9 mouse cellular contexts compared by ENCODE assay signal in genomic region chr5:33009818-33010812, GRCm38 (mm10). TPM values are rescaled to one million over a fixed set of nuclear protein-coding genes. Genes with fewer than 3 reads are reported as not detected.
DNase-seq lines count a peak whose midpoint lies in the region; ATAC-seq and TF ChIP-seq lines count a peak whose summit lies in the region.
"Had no signal": no experiment of that assay in that cellular context is flagged by ENCODE, and none has a peak within 500 bp of the region (broad histone marks: within the 10 kb centered on the region; RNA-seq: fewer than 3 reads in every experiment).

No protein-coding gene starts in this region.

- no peak for TF ChIP-seq EP300 in stomach, postnatal 0 days (optimal IDR thresholded peaks at IDR 0.05)

- no peak for ATAC-seq in forebrain, embryonic 12.5 days (ENCODE audit: low FRiP score)
- no peak for ATAC-seq in forebrain, embryonic 15.5 days (replicated peaks)
- ATAC-seq in stomach, embryonic 15.5 days (ENCODE audit: insufficient read depth, low FRiP score, low read depth), result no peak
- no peak for ATAC-seq in stomach, postnatal 0 days (ENCODE audit: low FRiP score, low TSS enrichment)
- 0 out of 2 replicates have a peak, but pooled peaks have one; percentile 17 for ATAC-seq in liver, embryonic 15.5 days (ENCODE audit: insufficient read depth)

- H3K27me3 ChIP-seq in forebrain, embryonic 12.5 days, result 0 out of 2 replicates have a peak, but pooled peaks cover 9% of the 10 kb centered on the region
- no peaks in the 10 kb centered on the region for H3K27me3 ChIP-seq in forebrain, embryonic 15.5 days
- no peaks in the 10 kb centered on the region for H3K27me3 ChIP-seq in stomach, embryonic 15.5 days (replicated peaks)
- H3K27me3 ChIP-seq in stomach, postnatal 0 days (ENCODE audit: control insufficient read depth, insufficient read depth, low read length), result no peaks in the 10 kb centered on the region
- peaks cover 15% of the 10 kb centered on the region; the same call in 1 of the 2 replicates for H3K27me3 ChIP-seq in liver, embryonic 15.5 days
- H3K27me3 ChIP-seq: heart, embryonic 15.5 days had no signal

- no peaks in the 10 kb centered on the region for H3K9me3 ChIP-seq in forebrain, embryonic 12.5 days
- no peaks in the 10 kb centered on the region for H3K9me3 ChIP-seq in forebrain, embryonic 15.5 days
- H3K9me3 ChIP-seq in stomach, embryonic 15.5 days, result no peaks in the 10 kb centered on the region
- H3K9me3 ChIP-seq in stomach, postnatal 0 days (ENCODE audit: control insufficient read depth, low read length), result no peaks in the 10 kb centered on the region
- H3K9me3 ChIP-seq in liver, embryonic 15.5 days (replicated peaks), result no peaks in the 10 kb centered on the region
- H3K9me3 ChIP-seq: heart, embryonic 15.5 days had no signal

- no peaks in the 10 kb centered on the region for H3K36me3 ChIP-seq in forebrain, embryonic 12.5 days (replicated peaks)
- no peaks in the 10 kb centered on the region for H3K36me3 ChIP-seq in forebrain, embryonic 15.5 days
- no peaks in the 10 kb centered on the region for H3K36me3 ChIP-seq in stomach, embryonic 15.5 days
- no peaks in the 10 kb centered on the region for H3K36me3 ChIP-seq in stomach, postnatal 0 days (ENCODE audit: control insufficient read depth, insufficient read depth, low read length)
- H3K36me3 ChIP-seq in liver, embryonic 15.5 days (replicated peaks), result no peaks in the 10 kb centered on the region
- H3K36me3 ChIP-seq: heart, embryonic 15.5 days had no signal

- H3K9ac ChIP-seq in forebrain, embryonic 12.5 days, result no peak overlapping the region
- H3K9ac ChIP-seq in forebrain, embryonic 15.5 days (replicated peaks), result no peak overlapping the region
- H3K9ac ChIP-seq in stomach, embryonic 15.5 days, result no peak overlapping the region
- no peak overlapping the region for H3K9ac ChIP-seq in stomach, postnatal 0 days (ENCODE audit: low read length)
- no peak overlapping the region for H3K9ac ChIP-seq in liver, embryonic 15.5 days
- H3K9ac ChIP-seq: heart, embryonic 15.5 days had no signal

- no peak overlapping the region for H3K4me3 ChIP-seq in forebrain, embryonic 12.5 days (replicated peaks)
- H3K4me3 ChIP-seq in forebrain, embryonic 15.5 days, result no peak overlapping the region
- no peak overlapping the region for H3K4me3 ChIP-seq in stomach, embryonic 15.5 days (replicated peaks)
- H3K4me3 ChIP-seq in stomach, postnatal 0 days (ENCODE audit: low read depth, low read length), result no peak overlapping the region
- no peak overlapping the region for H3K4me3 ChIP-seq in liver, embryonic 15.5 days (replicated peaks)
- H3K4me3 ChIP-seq: heart, embryonic 15.5 days had no signal

- no peak for TF ChIP-seq CTCF in stomach, postnatal 0 days (IDR thresholded peaks at IDR 0.05; ENCODE audit: low read depth)

- no peak for DNase-seq in stomach, postnatal 0 days (ENCODE audit: low spot score)
- DNase-seq in frontal cortex, adult 2 months (ENCODE audit: extremely low spot score in 1 of 2, low spot score in 1 of 2), result no peak
- DNase-seq in embryo, embryonic 11 days, result no peak
- no peak for DNase-seq in urinary bladder, adult 2 months (ENCODE audit: low spot score)

- H3K4me1 ChIP-seq in forebrain, embryonic 12.5 days, result peaks cover 41% of the 10 kb centered on the region
- peaks cover 31% of the 10 kb centered on the region for H3K4me1 ChIP-seq in forebrain, embryonic 15.5 days
- H3K4me1 ChIP-seq in stomach, embryonic 15.5 days, result peaks cover 9% of the 10 kb centered on the region; the same call in 1 of the 2 replicates
- no peaks in the 10 kb centered on the region for H3K4me1 ChIP-seq in stomach, postnatal 0 days (replicated peaks; ENCODE audit: control insufficient read depth, insufficient read depth)
- peaks cover 4% of the 10 kb centered on the region for H3K4me1 ChIP-seq in liver, embryonic 15.5 days (replicated peaks)

- H3K27ac ChIP-seq in forebrain, embryonic 12.5 days, result peak overlapping the region; percentile 63; the same call in 1 of the 2 replicates
- H3K27ac ChIP-seq in forebrain, embryonic 15.5 days (replicated peaks), result no peak overlapping the region; the same call in 1 of the 2 replicates
- peak overlapping the region; percentile 6; the same call in 1 of the 2 replicates for H3K27ac ChIP-seq in stomach, embryonic 15.5 days
- no peak overlapping the region for H3K27ac ChIP-seq in stomach, postnatal 0 days (replicated peaks)
- H3K27ac ChIP-seq in liver, embryonic 15.5 days (replicated peaks), result 0 out of 2 replicates have a peak overlapping the region, but pooled peaks have one; percentile 1
- H3K27ac ChIP-seq: heart, embryonic 15.5 days had no signal

- 75% methylated on average over 14 of the region's 14 CpGs for WGBS in forebrain, embryonic 12.5 days
- WGBS in forebrain, embryonic 15.5 days, result 79% methylated on average over 14 of the region's 14 CpGs
- WGBS in stomach, embryonic 15.5 days, result 71% methylated on average over 14 of the region's 14 CpGs
- WGBS in stomach, postnatal 0 days, result 67% methylated on average over 14 of the region's 14 CpGs
- 46% methylated on average over 14 of the region's 14 CpGs for WGBS in liver, embryonic 15.5 days (ENCODE audit: insufficient replicate concordance)

- no peak overlapping the region for H3K4me2 ChIP-seq in forebrain, embryonic 12.5 days
- no peak overlapping the region for H3K4me2 ChIP-seq in forebrain, embryonic 15.5 days (replicated peaks)
- no peak overlapping the region for H3K4me2 ChIP-seq in stomach, embryonic 15.5 days
- H3K4me2 ChIP-seq in stomach, postnatal 0 days (replicated peaks; ENCODE audit: low read depth), result no peak overlapping the region
- no peak overlapping the region for H3K4me2 ChIP-seq in liver, embryonic 15.5 days
- H3K4me2 ChIP-seq: heart, embryonic 15.5 days had no signal

RNA-seq across cellular contexts. Expression of gene Ywhah, which starts 8.5 kb away (rescaled TPM):
- 453 and 463 TPM in 2 replicates for polyA plus RNA-seq in forebrain, embryonic 12.5 days (2016; fragmentation: Nextera tagmentation; extraction: Ambion mirVana)
- 569 and 595 TPM in 2 replicates for polyA plus RNA-seq in forebrain, embryonic 15.5 days (2015; fragmentation: Nextera tagmentation; extraction: Ambion mirVana)
- 428 and 431 TPM in 2 replicates for polyA plus RNA-seq in stomach, embryonic 15.5 days (2015; fragmentation: Nextera tagmentation; extraction: Ambion mirVana)
- polyA plus RNA-seq in stomach, postnatal 0 days (2015; fragmentation: Nextera tagmentation; extraction: Ambion mirVana), result 214 and 219 TPM in 2 replicates
- 195 and 201 TPM in 2 replicates for polyA plus RNA-seq in liver, embryonic 15.5 days (2015; fragmentation: Nextera tagmentation; extraction: Ambion mirVana)
- 1,285 and 1,395 TPM in 2 replicates for polyA plus RNA-seq in frontal cortex, adult 2 months (2012; rRNA removed)
- 211 and 229 TPM in 2 replicates for polyA plus RNA-seq in urinary bladder, adult 2 months (2012; rRNA removed)

Comparison
In these comparisons a context has a peak if more than half of its experiments do, and no peak if none do; other contexts are left out.
1. H3K27ac ChIP-seq: peak in forebrain, embryonic 12.5 days (single experiment), stomach, embryonic 15.5 days (single experiment) and liver, embryonic 15.5 days (single experiment); none in forebrain, embryonic 15.5 days (single experiment) and stomach, postnatal 0 days (single experiment).